Mouse (Mus musculus) embryo, embryonic 10 days (tissue): ENCODE measurements around the gene Man2a1.
A peak's percentile ranks its signal among the peaks of the same experiment; 100 is the strongest.

Experiments used
- DNase-seq: peaks from one replicate; pipeline ENCODE4 v3.0.0-alpha.2; 2015; ENCODE audit warnings: low spot score

Man2a1 gene

GRCm38 (mm10) chr17:64600372-64601090 lies at the start of gene Man2a1:
Gene Man2a1, plus strand, starts transcription at chr17:64600736.
- peak; percentile 89 for DNase-seq

GRCm38 (mm10) chr17:64553358-64553757 lies 47.2 kb upstream of the Man2a1 start:
- DNase-seq = no peak

- no peak for DNase-seq
Observed at GRCm38 (mm10) chr17:64554901-64555300, 45.6 kb upstream of the Man2a1 start.

- no peak for DNase-seq
Observed at GRCm38 (mm10) chr17:64556661-64557445, 43.7 kb upstream of the Man2a1 start.

- DNase-seq = peak; percentile 84
Observed at GRCm38 (mm10) chr17:64558994-64559540, 41.5 kb upstream of the Man2a1 start.

GRCm38 (mm10) chr17:64566435-64566834 lies 34.1 kb upstream of the Man2a1 start:
- DNase-seq = no peak

- DNase-seq = no peak
Observed at GRCm38 (mm10) chr17:64567546-64567945, 33.0 kb upstream of the Man2a1 start.

GRCm38 (mm10) chr17:64573981-64574380 lies 26.6 kb upstream of the Man2a1 start:
- DNase-seq = no peak

GRCm38 (mm10) chr17:64575240-64575639 lies 25.3 kb upstream of the Man2a1 start:
- DNase-seq = no peak

GRCm38 (mm10) chr17:64577485-64577884 lies 23.1 kb upstream of the Man2a1 start:
- DNase-seq = no peak

- no peak for DNase-seq
Observed at GRCm38 (mm10) chr17:64578346-64578745, 22.2 kb upstream of the Man2a1 start.

GRCm38 (mm10) chr17:64579696-64580095 lies 20.8 kb upstream of the Man2a1 start:
- no peak for DNase-seq

GRCm38 (mm10) chr17:64581133-64581532 lies 19.4 kb upstream of the Man2a1 start:
- no peak for DNase-seq

GRCm38 (mm10) chr17:64581962-64582361 lies 18.6 kb upstream of the Man2a1 start:
- DNase-seq = no peak

GRCm38 (mm10) chr17:64590483-64590882 lies 10.1 kb upstream of the Man2a1 start:
- no peak for DNase-seq

- DNase-seq = no peak
Observed at GRCm38 (mm10) chr17:64591366-64591765, 9.2 kb upstream of the Man2a1 start.

- DNase-seq = no peak
Observed at GRCm38 (mm10) chr17:64592355-64592754, 8.2 kb upstream of the Man2a1 start.

GRCm38 (mm10) chr17:64592788-64593187 lies 7.7 kb upstream of the Man2a1 start:
- DNase-seq = no peak

GRCm38 (mm10) chr17:64597770-64598169 lies 2.8 kb upstream of the Man2a1 start:
- DNase-seq = no peak

GRCm38 (mm10) chr17:64599916-64600315 lies 620 bp upstream of the Man2a1 start:
- DNase-seq = peak; percentile 40

- DNase-seq = peak; percentile 46
Observed at GRCm38 (mm10) chr17:64601091-64601750, 685 bp downstream of the Man2a1 start.

- peak; percentile 75 for DNase-seq
Observed at GRCm38 (mm10) chr17:64601751-64602578, 1.4 kb downstream of the Man2a1 start.
